Mouse (Mus musculus): Measurements from ENCODE around the gene Dnase2a. TPM values are rescaled to one million over a fixed set of nuclear protein-coding genes. Genes with fewer than 3 reads are reported as not detected.

Gene Dnase2a
- total and polyA plus RNA-seq, 3 experiments: 53.7 to 83.4 TPM; not detected in 1

- H3K27ac ChIP-seq (ENCODE audit: control insufficient read depth, low read depth, low read length): peak within 1 kb of the TSS; percentile 84
- peaks cover 22% of the 10 kb centered on the region for H3K79me2 ChIP-seq (ENCODE audit: control insufficient read depth, insufficient read depth, low read length, poor library complexity)
- no peak for TF ChIP-seq GABPA (IDR thresholded peaks at IDR 0.05; ENCODE audit: low read depth, low read length)
- no peak for TF ChIP-seq SMC3 (IDR thresholded peaks at IDR 0.05; ENCODE audit: low read depth, low read length)
- TF ChIP-seq CHD1 (IDR thresholded peaks at IDR 0.05; ENCODE audit: low read depth, low read length): peak; percentile 98
- peak in 1 of 2 experiments; percentile 17; a peak in 1 of 4 replicates for TF ChIP-seq EP300 (IDR thresholded peaks at IDR 0.05; ENCODE audit: low read depth in 1 of 2, low read length in 2 of 2)
- no peak for TF ChIP-seq POLR2AphosphoS5 (IDR thresholded peaks at IDR 0.05; ENCODE audit: borderline replicate concordance, low read depth, low read length)
- TF ChIP-seq POLR2A (IDR thresholded peaks at IDR 0.05; ENCODE audit: control insufficient read depth in 1 of 2, insufficient read depth in 1 of 2, low read depth in 1 of 2, low read length in 2 of 2, poor library complexity in 1 of 2): peak; percentile 63 to 94; a peak in 3 of 4 replicates
- TF ChIP-seq MAFK (IDR thresholded peaks at IDR 0.05; ENCODE audit: borderline replicate concordance, low read depth, low read length): no peak
- TF ChIP-seq TBP (IDR thresholded peaks at IDR 0.05; ENCODE audit: low read depth, low read length): peak; percentile 91
- TF ChIP-seq MAX (IDR thresholded peaks at IDR 0.05; ENCODE audit: low read length): peak; percentile 80
- TF ChIP-seq HCFC1 (IDR thresholded peaks at IDR 0.05; ENCODE audit: low read depth, low read length): peak; percentile 67
- TF ChIP-seq TCF12 (IDR thresholded peaks at IDR 0.05; ENCODE audit: low read depth, low read length): peak; percentile 44
- 0 out of 2 replicates have a peak, but pooled peaks have one; percentile 13 for TF ChIP-seq NRF1 (IDR thresholded peaks at IDR 0.05; ENCODE audit: insufficient read depth, low read depth, low read length, poor library complexity, severe bottlenecking)
- peak; percentile 6; the same call in 1 of the 2 replicates for TF ChIP-seq ETS1 (IDR thresholded peaks at IDR 0.05; ENCODE audit: low read depth, low read length)
- TF ChIP-seq SIN3A (IDR thresholded peaks at IDR 0.05; ENCODE audit: low read length): peak; percentile 72
- TF ChIP-seq POLR2AphosphoS2 (IDR thresholded peaks at IDR 0.05; ENCODE audit: low read length): peak; percentile 81
- TF ChIP-seq MYC (IDR thresholded peaks at IDR 0.05; ENCODE audit: low read depth, low read length): peak; percentile 90
- no peak for TF ChIP-seq RCOR1 (IDR thresholded peaks at IDR 0.05; ENCODE audit: low read depth, low read length)
- no peak for TF ChIP-seq RAD21 (IDR thresholded peaks at IDR 0.05; ENCODE audit: low read depth, low read length)
- no peak for TF ChIP-seq USF1 (IDR thresholded peaks at IDR 0.05; ENCODE audit: low read depth, low read length)
- no peak for TF ChIP-seq USF2 (IDR thresholded peaks at IDR 0.05; ENCODE audit: borderline replicate concordance in 1 of 2, insufficient read depth in 1 of 2, low read depth in 1 of 2, low read length in 2 of 2)
- peak; percentile 47; the same call in 1 of the 2 replicates for TF ChIP-seq KAT2A (conservative IDR thresholded peaks at IDR 0.05; ENCODE audit: low read depth, low read length)
- TF ChIP-seq GATA1 (IDR thresholded peaks at IDR 0.05; ENCODE audit: low read depth, low read length): no peak
- TF ChIP-seq ZKSCAN1 (IDR thresholded peaks at IDR 0.05; ENCODE audit: low read depth, low read length): no peak
- TF ChIP-seq ZMIZ1 (IDR thresholded peaks at IDR 0.05; ENCODE audit: low read depth, low read length): peak; percentile 89; the same call in 1 of the 2 replicates
- peak; percentile 95 for TF ChIP-seq NELFE (IDR thresholded peaks at IDR 0.05; ENCODE audit: low read depth, low read length)
- TF ChIP-seq MAZ (IDR thresholded peaks at IDR 0.05; ENCODE audit: low read depth, low read length): peak; percentile 85
- peak; percentile 81 for TF ChIP-seq MXI1 (IDR thresholded peaks at IDR 0.05; ENCODE audit: low read depth, low read length)
- H3K27me3 ChIP-seq (ENCODE audit: control insufficient read depth in 1 of 2, insufficient read depth in 2 of 2, low read length in 2 of 2): no peaks in the 10 kb centered on the region
- peak; percentile 83 for DNase-seq (ENCODE audit: low read depth, low spot score)
- H3K36me3 ChIP-seq (ENCODE audit: control insufficient read depth in 1 of 2, insufficient read depth in 2 of 2, low read length in 2 of 2): peaks cover 4 to 35% of the 10 kb centered on the region in 2 experiments; a peak in 3 of 4 replicates
- no peaks in the 10 kb centered on the region for H3K9me3 ChIP-seq (replicated peaks; ENCODE audit: insufficient read depth, low read length)
- peak within 1 kb of the TSS; percentile 91 for H3K9ac ChIP-seq (ENCODE audit: control insufficient read depth, low read depth, low read length, poor library complexity, severe bottlenecking)
- peaks cover 7 to 42% of the 10 kb centered on the region in 2 experiments for H3K4me1 ChIP-seq (ENCODE audit: control insufficient read depth in 1 of 2, insufficient read depth in 2 of 2, low read length in 2 of 2)
- H3K4me3 ChIP-seq (ENCODE audit: control insufficient read depth in 1 of 2, insufficient read depth in 1 of 2, low read depth in 2 of 2, low read length in 2 of 2): peak within 1 kb of the TSS; percentile 65 to 73
Observed at GRCm38 (mm10) chr8:84969241-84970134, 61.1 kb downstream of the Dnase2a start, which contains the start of the genes Gm49661, Prdx2 and Rnaseh2a. Gene Gm49661, minus strand, starts transcription at chr8:84969433. Gene Prdx2, plus strand, starts transcription at chr8:84969587. Gene Rnaseh2a, minus strand, starts transcription at chr8:84969767.
